Comparison of ENCODE assay signal across 17 mouse cellular contexts in genomic region chr6:31299395-31299794, GRCm38 (mm10).
"Had no signal": no experiment of that assay in that cellular context is flagged by ENCODE, and none has a peak within 500 bp of the region (broad histone marks: within the 10 kb centered on the region; RNA-seq: fewer than 3 reads in every experiment).

No protein-coding gene starts in this region.

- DNase-seq: lung, adult 18-20 months; lung, embryonic 14.5 days; lung, postnatal 10 days; lung, postnatal 4 days; retina, postnatal 1 day; right cerebral cortex, postnatal 25 days; right cerebral cortex, postnatal 4 days; spleen, adult 18-20 months; thymus, adult 18-20 months; thymus, postnatal 14 days; thymus, postnatal 36 days had no signal

- H3K4me3 ChIP-seq: midbrain, embryonic 10.5 days; midbrain, embryonic 13.5 days; midbrain, embryonic 15.5 days; myocyte; neural tube, embryonic 13.5 days; neural tube, embryonic 15.5 days had no signal

- H3K27ac ChIP-seq: midbrain, embryonic 10.5 days; midbrain, embryonic 13.5 days; midbrain, embryonic 15.5 days; neural tube, embryonic 13.5 days; neural tube, embryonic 15.5 days had no signal

- ATAC-seq: midbrain, embryonic 13.5 days; midbrain, embryonic 15.5 days had no signal
